Mouse (Mus musculus) midbrain, postnatal 0 days (tissue): ENCODE results near the gene Ceacam9. TPM values are rescaled to one million over a fixed set of nuclear protein-coding genes. Genes with fewer than 3 reads are reported as not detected.

Experiments used
- ATAC-seq: fragments of 200-750 bp; cut with Nextera tagmentation; 2 replicates; pipeline ENCODE4 v1.8.0; 2017; ENCODE audit warnings: moderate number of reproducible peaks, mild to moderate bottlenecking, moderate TSS enrichment, moderate library complexity; ENCODE audit not compliant: low FRiP score
- DNase-seq: peaks from one replicate; pipeline ENCODE4 v3.0.0-alpha.2; 2015; ENCODE audit warnings: low spot score
- H3K27ac ChIP-seq: fragments of 300-500 bp; sonication (generic); 2 replicates; pipeline ENCODE4 v1.5.1; 2014; ENCODE audit warnings: low read depth, mild to moderate bottlenecking, low read length, mixed read lengths
- H3K27me3 ChIP-seq: fragments of 300-500 bp; sonication (generic); 2 replicates; pipeline ENCODE4 v1.6.1; 2014; ENCODE audit warnings: low read length, control low read depth, mixed read lengths; ENCODE audit not compliant: insufficient read depth
- H3K36me3 ChIP-seq: fragments of 300-500 bp; sonication (generic); 2 replicates; pipeline ENCODE4 v1.6.1; 2014; ENCODE audit warnings: low read length, control low read depth, mixed read lengths; ENCODE audit not compliant: insufficient read depth
- H3K4me1 ChIP-seq: fragments of 300-500 bp; sonication (generic); 2 replicates; pipeline ENCODE4 v1.6.1; 2014; ENCODE audit warnings: mild to moderate bottlenecking, control low read depth, antibody characterized with exemption, low read length, mixed read lengths; ENCODE audit not compliant: insufficient read depth
- H3K4me2 ChIP-seq: fragments of 300-500 bp; sonication (generic); 2 replicates; pipeline ENCODE4 v1.6.1; 2014; ENCODE audit warnings: low read depth, mild to moderate bottlenecking, low read length, mixed read lengths; ENCODE audit not compliant: poor library complexity, severe bottlenecking
- H3K4me3 ChIP-seq: fragments of 300-500 bp; sonication (generic); 2 replicates; pipeline ENCODE4 v1.5.1; 2014; ENCODE audit warnings: low read depth, mild to moderate bottlenecking, low read length, moderate library complexity
- H3K9ac ChIP-seq: fragments of 300-500 bp; sonication (generic); replicated peaks from 2 replicates; pipeline ENCODE4 v1.6.1; 2014; ENCODE audit warnings: mild to moderate bottlenecking, low read length, moderate library complexity, mixed read lengths; ENCODE audit not compliant: poor library complexity, severe bottlenecking
- H3K9me3 ChIP-seq: fragments of 300-500 bp; sonication (generic); 2 replicates; pipeline ENCODE4 v1.6.1; 2016; ENCODE audit warnings: low read length, control low read depth
- CTCF ChIP-seq: IDR thresholded peaks from 2 replicates; pipeline ENCODE4 v1.5.1; 2016; ENCODE audit warnings: antibody characterized with exemption, mild to moderate bottlenecking
- WGBS: fragments of 180-500 bp; shearing (Covaris S2); extraction: QIAGEN DNeasy Blood & Tissue Kit; methylation state at CpG from one replicate; pipeline ENCODE4 v1.1.7; 2014; 5-methylcytosine and 5-hydroxymethylcytosine counted together
- polyA plus RNA-seq: library from polyadenylated mRNA; unstranded; fragments of >200 nt; fragmentation: Nextera tagmentation; extraction: Ambion mirVana; gene quantifications from 2 replicates; pipeline ENCODE4 v1.2.1, GENCODE M21; 2015
- total RNA-seq: library from RNA; depleted of rRNA; stranded (reverse); fragments of >200 nt; gene quantifications from 2 replicates; pipeline ENCODE4 v1.2.3, GENCODE M21; 2014

Gene Ceacam9
- total and polyA plus RNA-seq, 2 experiments from 2014 or later, result 0.21 TPM; not detected in 1

- no peak for TF ChIP-seq CTCF
Observed at GRCm38 (mm10) chr7:16730791-16731190, 9.1 kb downstream of the Ceacam9 start.

GRCm38 (mm10) chr7:16731893-16732422, 10.2 kb downstream of the Ceacam9 start:
- H3K4me2 ChIP-seq, result no peak overlapping the region
- TF ChIP-seq CTCF, result no peak
- DNase-seq (no peak), ATAC-seq (no peak)
- WGBS, result 72% methylated on average over 7 of the region's 7 CpGs
- H3K27me3 ChIP-seq, result no peaks in the 10 kb centered on the region
- no peak overlapping the region for H3K4me3 ChIP-seq
- no peaks in the 10 kb centered on the region for H3K4me1 ChIP-seq
- no peaks in the 10 kb centered on the region for H3K36me3 ChIP-seq
- H3K9me3 ChIP-seq, result no peaks in the 10 kb centered on the region
- H3K9ac ChIP-seq, result no peak overlapping the region
- no peak overlapping the region for H3K27ac ChIP-seq

More at GRCm38 (mm10) chr7:16730791-16731190, 9.1 kb downstream of the Ceacam9 start:
- Histone ChIP-seq H3K4me1 (no peaks in the 10 kb centered on the region), H3K4me3 (no peak overlapping the region), H3K4me2 (no peak overlapping the region), H3K9me3 (no peaks in the 10 kb centered on the region), H3K9ac (no peak overlapping the region), H3K36me3 (no peaks in the 10 kb centered on the region), H3K27ac (no peak overlapping the region), H3K27me3 (no peaks in the 10 kb centered on the region)
- DNase-seq (no peak), ATAC-seq (no peak)
- 88% methylated on average over 5 of the region's 6 CpGs for WGBS

- peak; percentile 5; the same call in 1 of the 2 replicates for ATAC-seq
- no peak for DNase-seq
- Histone ChIP-seq H3K4me1 (peaks cover 6% of the 10 kb centered on the region), H3K4me3 (peak overlapping the region; percentile 54), H3K27ac (no peak overlapping the region), H3K9ac (no peak overlapping the region), H3K27me3 (no peaks in the 10 kb centered on the region), H3K36me3 (no peaks in the 10 kb centered on the region), H3K4me2 (peak overlapping the region; percentile 42), H3K9me3 (no peaks in the 10 kb centered on the region)
- TF ChIP-seq CTCF, result no peak
- 39% methylated on average over 10 of the region's 10 CpGs for WGBS
Observed at GRCm38 (mm10) chr7:16737606-16738072, 15.9 kb downstream of the Ceacam9 start.

- Histone ChIP-seq H3K4me1 (peaks cover 6% of the 10 kb centered on the region), H3K27me3 (no peaks in the 10 kb centered on the region), H3K4me2 (peak within 1 kb of the TSS; percentile 87), H3K4me3 (peak within 1 kb of the TSS; percentile 54), H3K27ac (peak within 1 kb of the TSS; percentile 60), H3K9me3 (no peaks in the 10 kb centered on the region), H3K36me3 (peaks cover under 1% of the 10 kb centered on the region), H3K9ac (peak within 1 kb of the TSS; percentile 82)
- TF ChIP-seq CTCF, result no peak
- ATAC-seq (peak; percentile 95), DNase-seq (peak; percentile 100)
- WGBS, result under 1% methylated on average over 34 of the region's 34 CpGs
Observed at GRCm38 (mm10) chr7:16738073-16738696, 16.5 kb downstream of the Ceacam9 start, which contains the start of gene Ap2s1. Ap2s1 (plus strand) TSS chr7:16738410.

- peaks cover 6% of the 10 kb centered on the region for H3K4me1 ChIP-seq
- no peaks in the 10 kb centered on the region for H3K27me3 ChIP-seq
- no peaks in the 10 kb centered on the region for H3K9me3 ChIP-seq
- H3K4me3 ChIP-seq, result peak overlapping the region; percentile 54
- H3K4me2 ChIP-seq, result peak overlapping the region; percentile 87
- 51% methylated on average over 10 of the region's 10 CpGs for WGBS
- no peak for TF ChIP-seq CTCF
- peaks cover 10% of the 10 kb centered on the region for H3K36me3 ChIP-seq
- H3K27ac ChIP-seq, result no peak overlapping the region; the same call in 1 of the 2 replicates
- DNase-seq (no peak), ATAC-seq (no peak)
- H3K9ac ChIP-seq, result peak overlapping the region; percentile 82
Observed at GRCm38 (mm10) chr7:16739056-16739604, 17.4 kb downstream of the Ceacam9 start.

- H3K4me2 ChIP-seq, result no peak overlapping the region
- no peak overlapping the region for H3K9ac ChIP-seq
- ATAC-seq (no peak), DNase-seq (no peak)
- H3K36me3 ChIP-seq, result peaks cover 47% of the 10 kb centered on the region
- H3K27me3 ChIP-seq, result no peaks in the 10 kb centered on the region
- H3K4me3 ChIP-seq, result no peak overlapping the region
- TF ChIP-seq CTCF, result no peak
- 96% methylated on average over 4 of the region's 4 CpGs for WGBS
- no peaks in the 10 kb centered on the region for H3K4me1 ChIP-seq
- no peaks in the 10 kb centered on the region for H3K9me3 ChIP-seq
- no peak overlapping the region for H3K27ac ChIP-seq
Observed at GRCm38 (mm10) chr7:16745373-16745772, 23.6 kb downstream of the Ceacam9 start.
